Mouse (Mus musculus) left cerebral cortex, adult 2 months (tissue): Measurements from ENCODE around the gene Slc7a1. TPM values are rescaled to one million over a fixed set of nuclear protein-coding genes. Genes with fewer than 3 reads are reported as not detected.

Experiments
- DNase-seq, 2 experiments: peaks; one replicate each; pipeline ENCODE4 v3.0.0; 2021 to 2022; ENCODE audit warnings: low spot score in 2 of 2, mixed read lengths in 1 of 2; ENCODE audit errors: extremely low spot score in 1 of 2
- H3K27ac ChIP-seq: fragments of 200-600 bp; 2 replicates; pipeline ENCODE4 v1.8.1; 2022
- H3K4me3 ChIP-seq: fragments of 200-600 bp; 2 replicates; pipeline ENCODE4 v1.8.1; 2022
- CTCF ChIP-seq: fragments of 200-600 bp; IDR thresholded peaks from 2 replicates; pipeline ENCODE4 v1.8.1; 2022; ENCODE audit warnings: antibody characterized with exemption, mild to moderate bottlenecking, moderate library complexity
- intact Hi-C: fragments of 180-260 bp; cut with DNase I; formaldehyde crosslinking; loops from one replicate; pipeline ENCODE4 v1.15.1; 2025
- total RNA-seq, 2 experiments: library from RNA; stranded (reverse); gene quantifications; 2 replicates each; pipeline ENCODE4 v1.2.3; 2021

The Slc7a1 gene
- total RNA-seq, 2 experiments from 2014 or later: 27.3 to 28.7 TPM

DNA sequence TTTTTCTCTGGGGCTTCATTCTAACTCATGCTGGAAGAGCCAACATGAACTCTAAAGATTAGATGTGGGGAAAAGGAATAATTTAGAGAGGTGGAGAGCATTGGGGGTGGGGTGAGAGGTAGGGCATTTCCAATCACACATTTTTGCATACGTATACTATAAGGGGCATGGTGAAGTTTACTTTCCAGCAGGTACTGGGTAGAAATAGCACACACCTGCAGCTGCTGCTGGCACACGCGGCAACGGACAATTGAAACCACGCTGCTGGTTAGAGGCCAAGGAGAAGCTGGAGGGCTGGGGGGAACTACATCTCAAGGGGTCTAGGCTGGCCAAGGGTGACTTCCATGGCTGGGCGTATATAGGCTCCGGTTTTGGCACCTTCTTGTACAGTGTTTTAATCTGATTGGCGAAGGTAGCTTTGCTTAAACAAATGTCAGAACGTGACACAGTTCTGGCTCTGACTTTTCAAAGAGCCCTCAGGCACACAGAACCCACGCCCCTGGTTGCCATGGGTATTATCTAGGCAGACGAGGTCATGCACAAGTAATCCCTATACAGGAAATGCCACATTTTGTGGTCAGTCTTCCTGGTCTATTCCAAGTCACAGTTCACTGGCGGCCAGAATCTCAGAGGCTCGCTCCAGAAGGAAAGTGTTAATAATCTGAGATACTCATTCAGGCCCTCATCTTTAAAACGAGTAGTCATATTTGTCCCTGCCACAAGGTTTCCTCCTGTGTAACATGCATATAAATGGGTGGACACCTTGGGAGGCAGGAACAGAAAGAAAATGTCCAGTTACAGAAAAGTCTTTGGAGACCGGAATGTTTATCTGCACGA is 38.6 kb downstream of the Slc7a1 start:
- Histone ChIP-seq H3K4me3 (no peak overlapping the region), H3K27ac (no peak overlapping the region)
- no peak for TF ChIP-seq CTCF
- DNase-seq: no peak
- intact Hi-C loops: no loop called here

DNA sequence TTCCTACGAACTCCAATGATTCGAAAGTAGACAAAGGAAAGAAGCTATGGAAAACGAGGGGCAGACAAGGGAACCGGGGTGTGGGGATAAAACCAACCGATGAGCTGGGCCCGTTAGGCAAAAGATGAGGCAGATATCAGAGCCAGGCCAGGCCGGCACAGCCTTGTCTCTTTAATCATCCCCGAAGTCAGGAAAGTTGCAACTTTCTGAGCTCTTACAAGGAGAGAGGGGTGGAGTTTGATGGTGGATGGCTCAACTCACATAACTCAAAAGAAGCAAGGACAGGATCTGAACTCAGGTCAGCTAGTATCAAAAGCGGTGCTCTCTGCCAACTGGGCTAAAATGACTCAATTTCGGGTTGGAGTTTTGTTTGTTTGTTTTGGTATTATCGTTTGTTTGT is 40.6 kb downstream of the Slc7a1 start:
- intact Hi-C loops: no loop called here
- no peak for TF ChIP-seq CTCF
- no peak overlapping the region for H3K4me3 ChIP-seq
- no peak for DNase-seq
- H3K27ac ChIP-seq: no peak overlapping the region

GRCm38 (mm10) chr5:148357168-148357567 is 42.5 kb downstream of the Slc7a1 start:
- DNase-seq: no peak
- TF ChIP-seq CTCF: no peak
- intact Hi-C loops: no loop called here
- Histone ChIP-seq H3K4me3 (no peak overlapping the region), H3K27ac (no peak overlapping the region)

- no peak overlapping the region for H3K4me3 ChIP-seq
- no peak overlapping the region for H3K27ac ChIP-seq
- intact Hi-C loops: no loop called here
- DNase-seq: no peak
- no peak for TF ChIP-seq CTCF
These were observed 43.9 kb downstream of the Slc7a1 start for GRCm38 (mm10) chr5:148355822-148356221.

- no peak for DNase-seq
- intact Hi-C loops: no loop called here
- Histone ChIP-seq H3K27ac (no peak overlapping the region), H3K4me3 (no peak overlapping the region)
- TF ChIP-seq CTCF: no peak
These were observed 45.2 kb downstream of the Slc7a1 start for GRCm38 (mm10) chr5:148354536-148354935.

GRCm38 (mm10) chr5:148353429-148353828 is 46.3 kb downstream of the Slc7a1 start:
- intact Hi-C loops: no loop called here
- TF ChIP-seq CTCF: no peak
- no peak overlapping the region for H3K4me3 ChIP-seq
- H3K27ac ChIP-seq: no peak overlapping the region
- no peak for DNase-seq

DNA sequence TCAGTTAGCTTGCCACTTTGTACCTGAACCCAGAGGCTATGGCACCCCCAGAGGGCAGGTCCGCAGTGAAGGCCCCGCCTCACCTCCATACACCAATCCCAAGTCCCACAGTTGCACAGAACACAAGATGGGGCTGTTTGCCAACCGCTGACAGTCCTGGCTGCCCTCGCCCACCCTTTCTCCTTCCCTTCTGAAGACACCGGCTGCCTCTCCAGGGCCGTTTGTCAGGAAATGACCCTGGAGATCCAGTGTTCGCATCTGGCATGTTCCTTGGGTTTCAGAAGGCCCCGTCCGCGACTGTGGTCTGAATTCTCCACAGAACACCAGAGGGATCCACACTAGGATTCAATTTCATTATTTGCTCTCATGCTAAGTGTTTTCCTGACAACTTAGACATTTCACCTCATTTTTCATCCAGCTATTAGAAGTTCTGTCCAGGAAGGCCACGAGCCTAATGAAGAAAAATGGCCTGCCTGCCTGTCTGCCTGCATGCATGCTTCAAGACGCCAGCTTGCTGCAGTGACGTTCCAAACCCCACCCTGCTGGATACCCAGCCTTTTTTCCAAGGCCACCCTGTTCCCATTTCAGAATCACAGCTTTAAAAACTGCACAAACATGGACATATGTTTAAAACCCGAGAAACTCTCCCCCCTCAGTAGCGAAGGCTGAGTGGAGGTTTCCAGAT is 50.2 kb downstream of the Slc7a1 start:
- intact Hi-C loops: no loop called here
- no peak for DNase-seq

GRCm38 (mm10) chr5:148348153-148348552 is 51.6 kb downstream of the Slc7a1 start:
- no peak overlapping the region for H3K4me3 ChIP-seq
- intact Hi-C loops: no loop called here
- no peak for TF ChIP-seq CTCF
- DNase-seq: no peak
- no peak overlapping the region for H3K27ac ChIP-seq

More for the DNA sequence above, 50.2 kb downstream of the Slc7a1 start:
- no peak overlapping the region for H3K27ac ChIP-seq
- TF ChIP-seq CTCF: no peak
- H3K4me3 ChIP-seq: no peak overlapping the region

DNA sequence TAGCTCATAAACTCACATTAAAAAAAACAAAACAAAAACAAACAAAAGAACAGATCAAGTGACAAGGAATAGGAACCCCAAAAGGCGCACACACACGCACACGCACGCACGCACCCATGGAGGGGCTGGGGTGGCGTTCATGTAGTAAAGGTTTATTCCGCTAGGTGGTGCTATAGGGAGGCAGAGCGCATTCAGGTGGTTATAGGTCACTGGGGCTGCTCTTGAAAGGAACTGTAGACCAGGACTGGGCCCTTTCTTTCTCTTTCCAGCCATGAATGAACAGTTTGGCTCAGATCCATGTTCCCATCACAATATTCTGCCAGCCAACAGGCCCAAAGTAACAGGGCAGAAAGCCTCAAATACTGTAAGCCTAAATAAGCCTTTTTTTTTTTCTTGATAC is 53.2 kb downstream of the Slc7a1 start:
- TF ChIP-seq CTCF: peak; percentile 29
- Histone ChIP-seq H3K4me3 (no peak overlapping the region), H3K27ac (no peak overlapping the region)
- no peak for DNase-seq
- intact Hi-C loops: no loop called here

DNA sequence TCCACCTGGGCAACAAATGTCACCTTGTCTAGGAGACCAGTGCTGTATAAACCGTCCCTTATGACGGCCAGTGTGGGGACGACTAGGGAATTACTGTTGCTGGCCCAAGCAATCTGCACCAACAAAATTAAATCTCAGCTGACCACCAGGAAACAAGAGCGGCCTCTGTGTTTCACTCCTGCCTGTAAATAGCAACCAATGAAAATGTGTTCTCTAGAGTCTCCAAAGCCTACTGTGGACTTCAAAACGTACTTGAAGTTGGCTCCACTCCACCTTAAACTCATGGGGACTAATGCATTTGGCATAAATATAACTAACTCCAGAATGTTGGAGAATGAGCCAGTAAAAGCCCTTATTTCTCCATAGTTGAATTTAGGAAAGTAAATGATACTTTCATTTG is 55.3 kb downstream of the Slc7a1 start:
- intact Hi-C loops: no loop called here
- H3K4me3 ChIP-seq: no peak overlapping the region
- H3K27ac ChIP-seq: no peak overlapping the region
- TF ChIP-seq CTCF: no peak
- DNase-seq: no peak

- peak overlapping the region; percentile 13; the same call in 1 of the 2 replicates for H3K27ac ChIP-seq
- DNase-seq: peak; percentile 32 to 33
- H3K4me3 ChIP-seq: no peak overlapping the region
- intact Hi-C loops: loop anchor here (1.0 kb wide), 1 partner anchor 157 kb away; no protein-coding TSS in a partner anchor
- no peak for TF ChIP-seq CTCF
These were observed 57.5 kb downstream of the Slc7a1 start for GRCm38 (mm10) chr5:148342061-148342741.

GRCm38 (mm10) chr5:148339126-148339525 is 60.6 kb downstream of the Slc7a1 start:
- intact Hi-C loops: no loop called here
- DNase-seq: no peak
- no peak for TF ChIP-seq CTCF
- Histone ChIP-seq H3K27ac (no peak overlapping the region), H3K4me3 (no peak overlapping the region)
